Mouse (Mus musculus) intestine, embryonic 15.5 days (tissue): Measurements from ENCODE around the gene Tmem39a. TPM values are rescaled to one million over a fixed set of nuclear protein-coding genes. Genes with fewer than 3 reads are reported as not detected.

Source experiments
- ATAC-seq: fragments of 200-750 bp; cut with Nextera tagmentation; 2 replicates; pipeline ENCODE4 v1.8.0; 2017; ENCODE audit warnings: moderate TSS enrichment, moderate library complexity
- H3K27ac ChIP-seq: fragments of 300-500 bp; sonication (generic); 2 replicates; pipeline ENCODE4 v1.5.1; 2015; ENCODE audit warnings: mild to moderate bottlenecking, inconsistent platforms
- H3K27me3 ChIP-seq: fragments of 300-500 bp; sonication (generic); replicated peaks from 2 replicates; pipeline ENCODE4 v1.6.1; 2015; ENCODE audit warnings: inconsistent platforms
- H3K36me3 ChIP-seq: fragments of 300-500 bp; sonication (generic); 2 replicates; pipeline ENCODE4 v1.6.1; 2015; ENCODE audit warnings: inconsistent platforms
- H3K4me1 ChIP-seq: fragments of 300-500 bp; sonication (generic); replicated peaks from 2 replicates; pipeline ENCODE4 v1.6.1; 2015; ENCODE audit warnings: inconsistent platforms
- H3K4me2 ChIP-seq: fragments of 300-500 bp; sonication (generic); replicated peaks from 2 replicates; pipeline ENCODE4 v1.6.1; 2015; ENCODE audit warnings: mild to moderate bottlenecking, inconsistent platforms
- H3K4me3 ChIP-seq: fragments of 300-500 bp; sonication (generic); replicated peaks from 2 replicates; pipeline ENCODE4 v1.5.1; 2015; ENCODE audit warnings: inconsistent platforms
- H3K9ac ChIP-seq: fragments of 300-500 bp; sonication (generic); 2 replicates; pipeline ENCODE4 v1.6.1; 2015; ENCODE audit warnings: inconsistent platforms
- H3K9me3 ChIP-seq: fragments of 300-500 bp; sonication (generic); 2 replicates; pipeline ENCODE4 v1.6.1; 2016; ENCODE audit warnings: inconsistent platforms
- WGBS: fragments of 180-500 bp; shearing (Covaris S2); methylation state at CpG from one replicate; pipeline ENCODE4 v1.1.7; 2015; 5-methylcytosine and 5-hydroxymethylcytosine counted together
- polyA plus RNA-seq: library from polyadenylated mRNA; unstranded; fragments of >200 nt; fragmentation: Nextera tagmentation; extraction: Ambion mirVana; gene quantifications from 2 replicates; pipeline ENCODE4 v1.2.1, GENCODE M21; 2015

Tmem39a gene
- polyA plus RNA-seq, 1 experiment from 2014 or later: 89.5 TPM

DNA sequence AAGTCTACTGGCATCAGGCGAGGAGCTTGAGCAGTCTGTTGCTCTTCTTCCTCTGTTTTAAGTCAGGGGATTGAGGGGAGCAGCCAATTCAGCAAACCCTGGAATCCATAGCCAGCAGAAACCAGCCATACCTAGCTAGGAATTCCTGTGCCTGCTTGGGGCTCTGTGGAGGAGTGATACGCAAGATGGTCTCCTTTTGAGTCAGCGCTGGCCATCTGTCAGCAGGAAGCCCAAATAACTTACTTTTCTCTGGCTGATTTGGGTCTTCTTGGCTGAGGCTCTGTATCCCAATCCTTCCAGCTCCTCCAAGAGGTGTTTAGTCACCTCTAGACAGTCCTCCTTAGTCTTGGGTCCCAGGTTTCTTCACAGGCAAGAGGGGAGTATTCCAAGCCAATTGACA is 2.5 kb upstream of the Tmem39a start:
- no peak overlapping the region for H3K4me2 ChIP-seq
- no peaks in the 10 kb centered on the region for H3K9me3 ChIP-seq
- WGBS: 84% methylated on average over 3 of the region's 3 CpGs
- no peak overlapping the region for H3K9ac ChIP-seq
- H3K36me3 ChIP-seq: no peaks in the 10 kb centered on the region
- H3K4me1 ChIP-seq: no peaks in the 10 kb centered on the region
- H3K27me3 ChIP-seq: peaks cover 9% of the 10 kb centered on the region; the same call in 1 of the 2 replicates
- H3K4me3 ChIP-seq: no peak overlapping the region
- no peak overlapping the region for H3K27ac ChIP-seq
- ATAC-seq: no peak

DNA sequence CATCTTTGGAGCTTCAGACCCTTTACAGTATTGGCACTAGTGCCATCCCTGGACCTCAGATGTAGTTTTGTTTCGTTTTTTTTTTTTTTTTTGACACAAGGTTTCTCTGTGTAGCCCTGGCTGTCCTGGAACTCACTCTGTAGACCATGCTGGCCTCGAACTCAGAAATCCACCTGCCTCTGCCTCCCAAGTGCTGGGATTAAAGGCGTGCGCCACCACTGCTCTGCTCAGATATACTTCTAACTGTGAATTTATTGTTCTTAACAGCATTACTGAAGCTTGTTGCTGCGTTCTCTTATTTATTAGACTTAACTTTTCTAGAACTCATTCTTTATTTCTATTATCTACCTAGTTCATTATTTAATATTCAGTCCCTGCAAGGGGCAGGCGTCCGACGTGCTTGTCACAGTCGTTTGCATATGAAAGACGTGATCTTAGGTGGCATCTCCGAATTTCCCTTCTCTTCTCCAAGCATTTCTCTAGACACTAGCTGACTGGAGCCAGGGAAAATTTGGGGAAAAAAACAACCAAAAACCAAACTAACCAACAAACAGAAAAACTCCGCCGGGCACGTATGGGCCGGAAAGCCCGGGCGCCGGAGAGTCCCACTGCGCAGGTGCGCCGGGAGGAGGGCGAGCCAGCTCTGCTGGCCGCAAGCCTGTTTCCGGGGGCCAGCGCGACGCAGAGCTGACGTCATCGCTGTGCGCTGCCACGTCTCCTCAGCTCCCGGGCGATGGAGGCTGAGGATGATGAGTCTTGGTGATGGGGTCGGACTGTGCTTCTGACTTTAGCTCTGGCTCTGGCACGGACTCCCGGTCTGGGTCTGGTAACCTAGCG is 3.9 kb downstream of the Tmem39a start:
- H3K9me3 ChIP-seq: no peaks in the 10 kb centered on the region
- peak overlapping the region; percentile 87 for H3K4me3 ChIP-seq
- 0 out of 2 replicates have a peak, but pooled peaks cover 9% of the 10 kb centered on the region for H3K36me3 ChIP-seq
- H3K4me1 ChIP-seq: 0 out of 2 replicates have a peak, but pooled peaks cover 5% of the 10 kb centered on the region
- ATAC-seq: peak; percentile 98
- H3K27me3 ChIP-seq: no peaks in the 10 kb centered on the region
- H3K4me2 ChIP-seq: peak overlapping the region; percentile 55
- peak overlapping the region; percentile 76 for H3K9ac ChIP-seq
- peak overlapping the region; percentile 76 for H3K27ac ChIP-seq
- WGBS: 7% methylated on average over 37 of the region's 37 CpGs

DNA sequence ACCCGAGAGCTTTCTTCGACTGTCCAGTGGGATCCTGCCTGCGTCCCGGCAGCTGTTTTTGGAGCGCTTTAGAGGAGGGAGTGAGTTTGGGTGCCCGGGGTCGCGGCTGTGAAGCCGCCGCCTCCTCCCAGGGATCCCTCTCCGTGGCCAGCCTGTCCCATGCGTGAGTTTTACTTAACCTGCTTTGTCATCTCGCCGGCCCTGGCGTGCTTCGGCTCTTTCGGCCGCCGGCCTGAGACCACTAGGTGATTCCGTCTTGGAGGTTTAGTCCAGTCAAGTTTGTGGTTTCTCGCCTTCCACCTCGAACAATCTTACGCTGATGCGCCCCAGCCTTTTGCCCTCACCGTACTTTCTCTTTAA is 4.5 kb downstream of the Tmem39a start:
- Histone ChIP-seq H3K27ac (peak overlapping the region; percentile 76), H3K9me3 (no peaks in the 10 kb centered on the region), H3K9ac (peak overlapping the region; percentile 76), H3K27me3 (no peaks in the 10 kb centered on the region), H3K4me1 (0 out of 2 replicates have a peak, but pooled peaks cover 5% of the 10 kb centered on the region), H3K4me2 (peak overlapping the region; percentile 55), H3K36me3 (0 out of 2 replicates have a peak, but pooled peaks cover 9% of the 10 kb centered on the region), H3K4me3 (peak overlapping the region; percentile 87)
- WGBS: under 1% methylated on average over 25 of the region's 25 CpGs
- ATAC-seq: peak; percentile 82; the same call in 1 of the 2 replicates

DNA sequence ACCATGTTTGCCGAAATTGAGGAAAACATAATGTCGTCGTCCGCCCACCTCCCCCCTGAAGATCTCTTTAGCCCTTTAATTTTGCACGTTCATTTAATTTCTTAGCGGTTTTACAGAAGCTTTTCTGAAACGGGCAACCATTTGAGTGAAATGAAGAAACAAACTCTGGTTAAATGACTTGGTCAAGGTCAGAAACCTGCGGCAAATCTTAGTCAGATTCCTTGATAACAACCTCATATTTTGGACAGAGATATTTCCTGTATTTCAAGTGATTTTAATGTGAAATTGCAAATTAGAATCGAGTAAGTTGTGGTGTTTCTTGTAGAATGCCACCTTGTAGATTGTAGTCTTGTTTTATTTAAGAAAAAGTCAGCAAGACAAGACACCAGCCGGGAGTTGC is 5.0 kb downstream of the Tmem39a start:
- Histone ChIP-seq H3K4me3 (peak overlapping the region; percentile 87), H3K27me3 (no peaks in the 10 kb centered on the region)

DNA sequence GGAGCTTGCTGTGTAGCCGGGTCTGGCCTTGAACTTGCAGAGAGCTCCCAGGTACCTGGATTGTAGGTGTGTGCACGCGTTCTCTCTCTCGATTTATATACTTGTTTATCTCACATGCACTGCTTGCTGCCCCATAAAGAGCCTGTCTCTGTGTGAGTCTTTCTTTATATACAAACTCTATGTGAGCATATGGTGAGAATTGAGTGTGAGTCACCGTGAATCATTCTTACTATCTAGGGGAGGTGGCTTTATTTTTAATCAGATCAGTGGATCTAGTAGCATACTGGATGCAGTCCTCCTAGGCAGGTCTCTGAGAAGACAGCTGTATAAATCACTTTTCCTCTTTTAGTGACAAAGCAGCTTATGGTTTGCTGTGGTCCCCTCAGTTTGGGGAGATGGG is 9.7 kb downstream of the Tmem39a start:
- WGBS: 95% methylated on average over 5 of the region's 5 CpGs
- H3K27ac ChIP-seq: no peak overlapping the region
- no peak overlapping the region for H3K4me2 ChIP-seq
- no peak overlapping the region for H3K4me3 ChIP-seq
- H3K9me3 ChIP-seq: no peaks in the 10 kb centered on the region
- 0 out of 2 replicates have a peak, but pooled peaks cover 5% of the 10 kb centered on the region for H3K4me1 ChIP-seq
- peaks cover 27% of the 10 kb centered on the region; the same call in 1 of the 2 replicates for H3K36me3 ChIP-seq
- H3K9ac ChIP-seq: no peak overlapping the region
- ATAC-seq: no peak
- H3K27me3 ChIP-seq: no peaks in the 10 kb centered on the region

More for the DNA sequence above, 5.0 kb downstream of the Tmem39a start:
- H3K36me3 ChIP-seq: 0 out of 2 replicates have a peak, but pooled peaks cover 15% of the 10 kb centered on the region
- H3K9me3 ChIP-seq: no peaks in the 10 kb centered on the region
- H3K4me2 ChIP-seq: peak overlapping the region; percentile 55
- 0 out of 2 replicates have a peak, but pooled peaks cover 5% of the 10 kb centered on the region for H3K4me1 ChIP-seq
- peak overlapping the region; percentile 76 for H3K9ac ChIP-seq
- ATAC-seq: no peak
- H3K27ac ChIP-seq: no peak overlapping the region
- WGBS: 31% methylated on average over 10 of the region's 10 CpGs

DNA sequence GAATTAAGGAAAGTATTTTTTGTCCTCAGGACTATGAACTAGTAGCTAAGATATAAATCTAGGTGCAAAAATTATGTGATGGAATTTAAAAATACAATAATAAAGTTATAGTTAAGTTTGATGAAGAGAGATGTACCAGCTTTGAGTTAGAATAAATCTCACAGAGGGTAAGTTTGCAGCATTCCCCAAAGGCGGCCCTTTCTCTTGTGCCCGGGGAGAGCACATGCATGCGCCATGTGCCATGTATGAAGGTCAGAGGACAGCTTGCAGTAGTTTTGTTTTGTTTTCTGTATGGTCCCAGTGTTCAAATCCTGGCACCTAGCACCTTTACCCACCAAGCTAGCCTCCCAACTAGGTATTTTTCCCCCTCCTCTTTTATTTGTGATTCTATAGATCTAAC is 13.0 kb downstream of the Tmem39a start:
- ATAC-seq: no peak
- Histone ChIP-seq H3K4me3 (no peak overlapping the region), H3K9me3 (no peaks in the 10 kb centered on the region), H3K9ac (no peak overlapping the region), H3K36me3 (peaks cover 25% of the 10 kb centered on the region; the same call in 1 of the 2 replicates), H3K4me1 (no peaks in the 10 kb centered on the region), H3K27ac (no peak overlapping the region), H3K4me2 (no peak overlapping the region), H3K27me3 (no peaks in the 10 kb centered on the region)
- WGBS: 94% methylated on average over 3 of the region's 3 CpGs

DNA sequence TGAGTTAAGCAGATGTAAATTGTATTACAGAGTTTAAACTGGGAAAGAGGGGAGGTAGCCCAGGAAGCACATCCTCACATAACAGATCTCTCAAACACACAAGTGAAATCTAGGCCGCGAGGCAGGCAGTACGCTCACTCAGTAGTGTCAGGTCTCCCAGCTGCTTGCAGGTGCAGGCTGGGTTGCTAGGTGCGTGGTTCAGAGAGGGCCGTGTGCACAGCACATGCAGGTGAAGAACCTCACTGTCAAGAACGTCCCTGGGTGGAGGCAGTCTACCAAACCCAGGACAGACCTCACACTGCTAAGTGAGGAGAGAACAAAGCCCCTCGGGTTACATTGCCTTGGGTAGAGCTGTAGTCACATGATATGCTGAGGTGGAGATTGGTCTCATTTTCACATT is 26.3 kb downstream of the Tmem39a start:
- Histone ChIP-seq H3K27ac (no peak overlapping the region), H3K36me3 (peaks cover 31% of the 10 kb centered on the region), H3K4me1 (no peaks in the 10 kb centered on the region), H3K4me2 (no peak overlapping the region), H3K27me3 (no peaks in the 10 kb centered on the region), H3K9me3 (no peaks in the 10 kb centered on the region), H3K4me3 (no peak overlapping the region), H3K9ac (no peak overlapping the region)
- 91% methylated on average over 7 of the region's 7 CpGs for WGBS
- no peak for ATAC-seq

DNA sequence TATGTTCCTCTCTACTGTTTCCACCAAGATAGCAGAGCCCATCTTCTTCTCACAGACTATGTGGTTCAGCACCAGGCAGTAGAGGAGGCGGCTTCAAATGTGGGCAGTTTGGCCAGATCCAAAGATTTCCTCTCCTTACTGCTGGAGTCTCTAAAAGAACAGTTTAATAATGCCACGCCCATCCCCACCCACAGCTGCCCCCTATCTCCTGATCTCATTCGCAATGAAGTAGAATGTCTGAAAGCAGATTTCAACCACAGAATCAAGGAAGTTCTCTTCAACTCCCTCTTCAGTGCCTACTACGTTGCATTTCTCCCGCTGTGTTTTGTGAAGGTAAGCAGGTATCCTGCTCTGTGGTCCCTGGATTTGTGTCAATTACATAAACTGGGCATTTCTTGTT is 26.7 kb downstream of the Tmem39a start:
- H3K36me3 ChIP-seq: peaks cover 29% of the 10 kb centered on the region
- no peaks in the 10 kb centered on the region for H3K27me3 ChIP-seq
- no peak overlapping the region for H3K4me2 ChIP-seq
- H3K4me3 ChIP-seq: no peak overlapping the region
- no peaks in the 10 kb centered on the region for H3K9me3 ChIP-seq
- 87% methylated on average over 5 of the region's 5 CpGs for WGBS
- no peak for ATAC-seq
- no peak overlapping the region for H3K27ac ChIP-seq
- no peaks in the 10 kb centered on the region for H3K4me1 ChIP-seq
- H3K9ac ChIP-seq: no peak overlapping the region

DNA sequence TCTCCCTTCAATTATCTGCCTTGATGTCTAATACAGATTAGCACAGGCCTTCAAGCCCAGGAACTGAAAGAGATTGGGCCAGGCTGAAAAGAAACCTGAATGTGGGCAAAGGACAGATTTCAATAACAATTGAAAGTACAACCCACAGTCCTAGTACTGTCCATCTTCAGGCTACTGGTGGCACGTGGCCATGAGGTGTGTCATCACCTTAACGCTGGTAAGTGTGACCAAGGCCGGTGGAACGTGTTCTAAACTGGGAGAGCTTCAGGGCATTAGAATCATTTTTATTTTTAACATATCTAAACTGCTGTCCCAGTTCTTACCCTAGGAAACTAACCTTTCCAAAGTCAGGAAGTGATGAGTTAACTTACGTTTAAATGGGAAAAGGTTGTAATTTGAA is 28.7 kb downstream of the Tmem39a start:
- no peak overlapping the region for H3K4me2 ChIP-seq
- WGBS: 91% methylated on average over 5 of the region's 5 CpGs
- H3K27ac ChIP-seq: no peak overlapping the region
- no peak for ATAC-seq
- no peaks in the 10 kb centered on the region for H3K27me3 ChIP-seq
- H3K9me3 ChIP-seq: no peaks in the 10 kb centered on the region
- H3K4me3 ChIP-seq: no peak overlapping the region
- no peak overlapping the region for H3K9ac ChIP-seq
- peaks cover 34% of the 10 kb centered on the region for H3K36me3 ChIP-seq
- H3K4me1 ChIP-seq: no peaks in the 10 kb centered on the region

DNA sequence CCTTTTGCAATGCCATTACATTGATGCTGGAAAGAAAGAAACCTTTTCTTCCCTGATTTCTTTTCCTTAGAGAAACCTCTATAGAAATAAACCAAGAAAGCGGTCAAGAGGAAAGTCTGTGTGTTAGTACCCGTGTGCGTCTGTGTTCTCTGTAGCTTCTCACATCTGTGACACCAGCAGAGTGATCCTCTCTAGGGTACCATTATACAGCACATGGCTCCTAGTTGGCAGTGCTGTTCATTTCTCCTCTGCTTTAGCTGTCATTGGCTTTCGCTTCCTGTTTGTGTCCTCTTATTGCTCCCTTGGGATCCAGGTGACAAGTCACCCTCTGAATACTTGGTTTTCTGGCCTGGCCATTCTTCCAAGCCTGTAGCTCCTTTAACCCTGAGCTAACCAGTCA is 29.1 kb downstream of the Tmem39a start:
- Histone ChIP-seq H3K4me3 (no peak overlapping the region), H3K9me3 (no peaks in the 10 kb centered on the region), H3K36me3 (peaks cover 34% of the 10 kb centered on the region), H3K9ac (no peak overlapping the region), H3K4me1 (no peaks in the 10 kb centered on the region), H3K27ac (no peak overlapping the region), H3K4me2 (no peak overlapping the region), H3K27me3 (no peaks in the 10 kb centered on the region)
- no peak for ATAC-seq
- WGBS: 93% methylated on average over 4 of the region's 4 CpGs

DNA sequence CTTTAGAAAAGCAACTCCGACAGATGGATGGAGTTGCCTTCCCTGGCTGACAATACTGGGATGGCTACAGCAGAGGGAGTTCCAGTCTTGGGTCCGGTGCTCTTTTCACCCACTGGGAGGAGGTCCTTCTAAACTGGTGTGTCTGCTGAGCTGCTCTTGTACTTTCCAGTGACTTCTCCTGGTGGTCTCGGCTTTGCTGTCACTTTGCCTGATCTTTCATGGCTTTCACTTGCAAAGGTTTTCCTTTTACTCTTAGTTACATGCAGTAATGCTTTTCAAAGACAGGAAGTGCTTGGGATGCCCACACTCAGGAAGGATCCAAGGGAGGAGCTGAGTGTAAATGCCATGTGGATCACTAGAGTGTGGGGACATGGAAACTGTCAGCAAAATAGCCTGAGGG is 33.0 kb downstream of the Tmem39a start:
- H3K27ac ChIP-seq: no peak overlapping the region
- no peak for ATAC-seq
- H3K4me1 ChIP-seq: no peaks in the 10 kb centered on the region
- no peak overlapping the region for H3K4me3 ChIP-seq
- WGBS: 78% methylated on average over 3 of the region's 3 CpGs
- peaks cover 17% of the 10 kb centered on the region for H3K36me3 ChIP-seq
- H3K27me3 ChIP-seq: no peaks in the 10 kb centered on the region
- H3K9ac ChIP-seq: no peak overlapping the region
- no peaks in the 10 kb centered on the region for H3K9me3 ChIP-seq
- no peak overlapping the region for H3K4me2 ChIP-seq

DNA sequence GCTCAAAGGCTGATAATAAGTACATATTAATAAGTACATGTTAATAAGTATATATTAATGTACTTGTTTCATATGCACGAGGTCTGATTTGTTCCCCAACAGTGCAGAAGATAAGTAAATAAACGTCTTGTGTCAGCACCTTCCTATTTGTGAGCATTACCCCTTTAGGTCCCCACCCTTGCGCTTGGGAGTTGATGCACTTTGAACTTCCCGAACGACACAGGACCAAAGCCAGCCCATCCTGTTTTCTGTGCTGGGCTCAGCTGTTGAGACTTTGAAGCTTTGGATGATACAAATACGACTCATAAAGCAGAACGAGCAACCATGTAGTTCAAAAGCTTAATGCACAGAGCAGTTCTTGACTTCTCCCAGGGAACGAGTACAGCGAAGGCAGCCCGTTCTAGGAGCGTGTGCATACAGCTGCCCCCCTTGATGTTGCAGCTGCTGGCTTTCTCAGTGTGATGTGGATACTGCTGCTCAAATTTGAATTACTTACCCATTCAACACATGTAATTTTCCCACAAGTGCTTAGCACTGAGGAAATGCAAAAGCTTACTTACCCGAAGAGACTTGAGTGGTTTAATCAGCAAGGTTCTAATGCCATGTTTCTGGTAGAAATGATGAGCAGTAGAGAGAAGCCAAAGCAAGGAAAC is 33.7 kb downstream of the Tmem39a start:
- Histone ChIP-seq H3K36me3 (peaks cover 14% of the 10 kb centered on the region), H3K4me3 (no peak overlapping the region), H3K4me2 (no peak overlapping the region), H3K27ac (no peak overlapping the region), H3K9ac (no peak overlapping the region), H3K4me1 (no peaks in the 10 kb centered on the region), H3K9me3 (no peaks in the 10 kb centered on the region), H3K27me3 (no peaks in the 10 kb centered on the region)
- ATAC-seq: peak; percentile 53
- 76% methylated on average over 12 of the region's 12 CpGs for WGBS
